Mouse (Mus musculus) mesoderm, embryonic 11.5 days (tissue): ENCODE results near the gene Tmem165.

Experiments used
- DNase-seq: peaks from one replicate; pipeline ENCODE4 v3.0.0-alpha.2; 2012; ENCODE audit warnings: low read depth, low spot score

The Tmem165 gene

DNA sequence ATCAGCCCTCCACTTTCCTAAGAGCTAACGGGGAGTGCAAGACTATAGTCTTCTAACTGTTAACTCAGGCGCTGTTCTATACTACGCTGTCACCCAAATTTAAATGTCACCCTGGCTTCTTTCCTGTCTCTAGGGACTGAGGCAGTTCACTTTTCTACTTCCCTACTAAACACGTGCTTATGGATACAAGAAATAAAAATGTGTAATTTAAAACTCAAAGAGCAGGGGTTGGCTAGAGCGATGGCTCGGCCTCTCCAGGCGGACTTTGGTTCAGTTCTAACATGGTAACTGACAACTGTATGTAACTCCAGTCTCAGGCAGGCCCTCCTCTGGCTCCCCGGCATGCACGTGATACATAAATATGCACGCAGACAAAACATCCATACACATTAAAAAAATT lies 60.8 kb downstream of the Tmem165 start:
- DNase-seq: no peak

DNA sequence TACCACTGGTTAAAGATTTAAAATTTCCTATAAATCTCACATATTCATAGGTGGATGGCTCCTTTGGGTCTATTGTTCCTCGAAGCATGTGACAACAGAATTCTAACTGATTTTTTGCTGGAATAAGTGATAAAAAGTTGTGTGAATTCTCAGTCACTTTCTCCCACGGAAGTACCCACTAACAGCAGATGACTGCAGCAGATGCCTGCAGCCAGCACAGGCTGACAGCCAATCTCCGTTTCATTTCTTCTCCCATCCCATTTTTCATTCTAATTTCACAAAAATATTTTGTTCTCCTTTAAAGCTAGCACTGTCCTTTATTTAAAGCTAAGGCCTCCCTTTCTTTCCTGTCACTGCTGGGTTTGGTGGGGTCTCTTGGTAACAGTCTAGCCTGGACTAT lies 61.7 kb downstream of the Tmem165 start:
- no peak for DNase-seq

DNA sequence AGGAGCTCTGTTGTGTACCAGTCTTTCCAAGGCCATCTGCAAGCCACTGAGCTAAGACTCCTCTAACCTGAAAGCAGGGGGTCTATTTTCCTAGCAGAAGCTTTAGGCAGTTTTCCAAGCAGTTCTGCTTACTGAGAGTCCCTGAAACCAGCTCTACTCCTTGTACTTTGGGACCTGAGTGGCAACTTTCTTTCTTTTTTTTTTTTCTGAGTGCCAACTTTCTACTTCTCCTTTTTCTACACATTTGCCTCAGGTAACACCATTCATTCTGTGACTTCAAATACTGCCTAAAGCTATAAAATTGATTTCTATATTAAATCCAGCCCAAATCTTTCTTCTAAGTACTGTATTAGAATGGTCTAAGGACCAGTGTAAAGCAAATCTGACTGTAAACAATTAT lies 62.9 kb downstream of the Tmem165 start:
- no peak for DNase-seq

- no peak for DNase-seq
Measured at GRCm38 (mm10) chr5:76250948-76251347, 67.3 kb downstream of the Tmem165 start.
